Mouse (Mus musculus): ENCODE results near the gene Coq9. TPM values are rescaled to one million over a fixed set of nuclear protein-coding genes. Genes with fewer than 3 reads are reported as not detected.

Coq9 gene
- polyA plus RNA-seq, 1 experiment, result 52.1 TPM

- TF ChIP-seq POLR2A (IDR thresholded peaks at IDR 0.05; ENCODE audit: control insufficient read depth, low read depth, low read length) (no peak), CTCF (IDR thresholded peaks at IDR 0.05; ENCODE audit: control insufficient read depth, insufficient read depth, insufficient replicate concordance, low read depth, low read length) (no peak)
- no peaks in the 10 kb centered on the region for H3K4me1 ChIP-seq (ENCODE audit: control insufficient read depth, insufficient read depth, low read length)
- H3K27me3 ChIP-seq (ENCODE audit: control insufficient read depth, insufficient read depth, low read length), result no peaks in the 10 kb centered on the region
- H3K27ac ChIP-seq (ENCODE audit: control insufficient read depth, insufficient read depth, low read depth, low read length), result no peak overlapping the region
- peak overlapping the region; percentile 31; the same call in 1 of the 2 replicates for H3K4me3 ChIP-seq (ENCODE audit: control insufficient read depth, low read depth, low read length)
- H3K36me3 ChIP-seq (ENCODE audit: control insufficient read depth, insufficient read depth, low read length), result no peaks in the 10 kb centered on the region
These were observed 35.7 kb upstream of the Coq9 start for GRCm38 (mm10) chr8:94802375-94802774.

GRCm38 (mm10) chr8:94803551-94803950 is 34.6 kb upstream of the Coq9 start:
- H3K4me1 ChIP-seq (ENCODE audit: control insufficient read depth, insufficient read depth, low read length), result no peaks in the 10 kb centered on the region
- H3K27me3 ChIP-seq (ENCODE audit: control insufficient read depth, insufficient read depth, low read length), result no peaks in the 10 kb centered on the region
- no peaks in the 10 kb centered on the region for H3K36me3 ChIP-seq (ENCODE audit: control insufficient read depth, insufficient read depth, low read length)
- TF ChIP-seq CTCF (IDR thresholded peaks at IDR 0.05; ENCODE audit: control insufficient read depth, insufficient read depth, insufficient replicate concordance, low read depth, low read length) (no peak), POLR2A (IDR thresholded peaks at IDR 0.05; ENCODE audit: control insufficient read depth, low read depth, low read length) (no peak)
- H3K27ac ChIP-seq (ENCODE audit: control insufficient read depth, insufficient read depth, low read depth, low read length), result no peak overlapping the region
- no peak overlapping the region for H3K4me3 ChIP-seq (ENCODE audit: control insufficient read depth, low read depth, low read length)

GRCm38 (mm10) chr8:94804546-94805340 is 33.4 kb upstream of the Coq9 start:
- no peak for TF ChIP-seq POLR2A (IDR thresholded peaks at IDR 0.05; ENCODE audit: control insufficient read depth, low read depth, low read length)
- Histone ChIP-seq H3K4me1 (ENCODE audit: control insufficient read depth, insufficient read depth, low read length) (no peaks in the 10 kb centered on the region), H3K4me3 (ENCODE audit: control insufficient read depth, low read depth, low read length) (no peak overlapping the region), H3K36me3 (ENCODE audit: control insufficient read depth, insufficient read depth, low read length) (no peaks in the 10 kb centered on the region), H3K27ac (ENCODE audit: control insufficient read depth, insufficient read depth, low read depth, low read length) (no peak overlapping the region), H3K27me3 (ENCODE audit: control insufficient read depth, insufficient read depth, low read length) (no peaks in the 10 kb centered on the region)

- Histone ChIP-seq H3K4me1 (ENCODE audit: control insufficient read depth, insufficient read depth, low read length) (no peaks in the 10 kb centered on the region), H3K27ac (ENCODE audit: control insufficient read depth, insufficient read depth, low read depth, low read length) (no peak overlapping the region), H3K4me3 (ENCODE audit: control insufficient read depth, low read depth, low read length) (no peak overlapping the region), H3K27me3 (ENCODE audit: control insufficient read depth, insufficient read depth, low read length) (no peaks in the 10 kb centered on the region), H3K36me3 (ENCODE audit: control insufficient read depth, insufficient read depth, low read length) (no peaks in the 10 kb centered on the region)
- no peak for TF ChIP-seq CTCF (IDR thresholded peaks at IDR 0.05; ENCODE audit: control insufficient read depth, insufficient read depth, insufficient replicate concordance, low read depth, low read length)
- TF ChIP-seq POLR2A (IDR thresholded peaks at IDR 0.05; ENCODE audit: control insufficient read depth, low read depth, low read length), result no peak
These were observed 32.3 kb upstream of the Coq9 start for GRCm38 (mm10) chr8:94805811-94806210.

- Histone ChIP-seq H3K4me1 (ENCODE audit: control insufficient read depth, insufficient read depth, low read length) (peaks cover 1% of the 10 kb centered on the region; the same call in 1 of the 2 replicates), H3K27me3 (ENCODE audit: control insufficient read depth, insufficient read depth, low read length) (no peaks in the 10 kb centered on the region), H3K27ac (ENCODE audit: control insufficient read depth, insufficient read depth, low read depth, low read length) (peak overlapping the region; percentile 54), H3K36me3 (ENCODE audit: control insufficient read depth, insufficient read depth, low read length) (no peaks in the 10 kb centered on the region), H3K4me3 (ENCODE audit: control insufficient read depth, low read depth, low read length) (no peak overlapping the region; the same call in 1 of the 2 replicates)
- no peak for TF ChIP-seq CTCF (IDR thresholded peaks at IDR 0.05; ENCODE audit: control insufficient read depth, insufficient read depth, insufficient replicate concordance, low read depth, low read length)
- no peak for TF ChIP-seq POLR2A (IDR thresholded peaks at IDR 0.05; ENCODE audit: control insufficient read depth, low read depth, low read length)
These were observed 30.6 kb upstream of the Coq9 start for GRCm38 (mm10) chr8:94807506-94807905.

- no peaks in the 10 kb centered on the region for H3K27me3 ChIP-seq (ENCODE audit: control insufficient read depth, insufficient read depth, low read length)
- no peak overlapping the region for H3K27ac ChIP-seq (ENCODE audit: control insufficient read depth, insufficient read depth, low read depth, low read length)
- no peaks in the 10 kb centered on the region for H3K36me3 ChIP-seq (ENCODE audit: control insufficient read depth, insufficient read depth, low read length)
- no peak overlapping the region for H3K4me3 ChIP-seq (ENCODE audit: control insufficient read depth, low read depth, low read length)
- peaks cover 3% of the 10 kb centered on the region; the same call in 1 of the 2 replicates for H3K4me1 ChIP-seq (ENCODE audit: control insufficient read depth, insufficient read depth, low read length)
- no peak for TF ChIP-seq CTCF (IDR thresholded peaks at IDR 0.05; ENCODE audit: control insufficient read depth, insufficient read depth, insufficient replicate concordance, low read depth, low read length)
- TF ChIP-seq POLR2A (IDR thresholded peaks at IDR 0.05; ENCODE audit: control insufficient read depth, low read depth, low read length), result no peak
These were observed 29.7 kb upstream of the Coq9 start for GRCm38 (mm10) chr8:94808372-94808771.

GRCm38 (mm10) chr8:94810153-94810552 is 28.0 kb upstream of the Coq9 start, which contains the start of gene Ccl17:
Gene Ccl17, plus strand, starts transcription at chr8:94810453.
- Histone ChIP-seq H3K27ac (ENCODE audit: control insufficient read depth, insufficient read depth, low read depth, low read length) (peak within 1 kb of the TSS; percentile 12; the same call in 1 of the 2 replicates), H3K4me1 (ENCODE audit: control insufficient read depth, insufficient read depth, low read length) (peaks cover 3% of the 10 kb centered on the region; the same call in 1 of the 2 replicates), H3K36me3 (ENCODE audit: control insufficient read depth, insufficient read depth, low read length) (no peaks in the 10 kb centered on the region), H3K27me3 (ENCODE audit: control insufficient read depth, insufficient read depth, low read length) (no peaks in the 10 kb centered on the region), H3K4me3 (ENCODE audit: control insufficient read depth, low read depth, low read length) (no peak within 1 kb of the TSS)
- TF ChIP-seq CTCF (IDR thresholded peaks at IDR 0.05; ENCODE audit: control insufficient read depth, insufficient read depth, insufficient replicate concordance, low read depth, low read length) (no peak), POLR2A (IDR thresholded peaks at IDR 0.05; ENCODE audit: control insufficient read depth, low read depth, low read length) (no peak)

All from testis, adult 2 months (tissue).